Mouse (Mus musculus): ENCODE results near the gene Fgd4.

DNA sequence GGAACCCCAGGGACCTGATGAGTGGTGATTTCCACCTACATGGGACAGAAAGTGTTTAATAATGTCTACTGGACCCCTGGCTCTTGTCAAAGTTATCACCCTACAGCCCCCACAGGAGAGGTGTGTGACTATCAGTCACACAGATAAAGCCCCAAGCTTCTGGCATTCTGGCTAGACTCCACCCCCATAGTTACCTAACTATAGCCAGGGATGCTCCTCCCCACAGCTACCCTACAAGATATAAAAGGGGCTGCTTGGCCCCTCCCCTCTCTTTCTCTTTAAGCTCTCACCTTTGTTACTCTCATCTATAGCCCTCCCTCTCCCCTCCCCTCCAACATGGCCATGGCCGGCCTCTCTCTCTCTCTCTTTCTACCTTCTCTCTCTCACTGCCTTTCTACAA, 53.7 kb downstream of the Fgd4 start:
- TF ChIP-seq CTCF (IDR thresholded peaks at IDR 0.05; ENCODE audit: control insufficient read depth, insufficient read depth, insufficient read length) (no peak), MAX (IDR thresholded peaks at IDR 0.05) (no peak), USF1 (IDR thresholded peaks at IDR 0.05; ENCODE audit: low read depth) (no peak)

All from C2C12 (cell line).